In the genomic region with DNA sequence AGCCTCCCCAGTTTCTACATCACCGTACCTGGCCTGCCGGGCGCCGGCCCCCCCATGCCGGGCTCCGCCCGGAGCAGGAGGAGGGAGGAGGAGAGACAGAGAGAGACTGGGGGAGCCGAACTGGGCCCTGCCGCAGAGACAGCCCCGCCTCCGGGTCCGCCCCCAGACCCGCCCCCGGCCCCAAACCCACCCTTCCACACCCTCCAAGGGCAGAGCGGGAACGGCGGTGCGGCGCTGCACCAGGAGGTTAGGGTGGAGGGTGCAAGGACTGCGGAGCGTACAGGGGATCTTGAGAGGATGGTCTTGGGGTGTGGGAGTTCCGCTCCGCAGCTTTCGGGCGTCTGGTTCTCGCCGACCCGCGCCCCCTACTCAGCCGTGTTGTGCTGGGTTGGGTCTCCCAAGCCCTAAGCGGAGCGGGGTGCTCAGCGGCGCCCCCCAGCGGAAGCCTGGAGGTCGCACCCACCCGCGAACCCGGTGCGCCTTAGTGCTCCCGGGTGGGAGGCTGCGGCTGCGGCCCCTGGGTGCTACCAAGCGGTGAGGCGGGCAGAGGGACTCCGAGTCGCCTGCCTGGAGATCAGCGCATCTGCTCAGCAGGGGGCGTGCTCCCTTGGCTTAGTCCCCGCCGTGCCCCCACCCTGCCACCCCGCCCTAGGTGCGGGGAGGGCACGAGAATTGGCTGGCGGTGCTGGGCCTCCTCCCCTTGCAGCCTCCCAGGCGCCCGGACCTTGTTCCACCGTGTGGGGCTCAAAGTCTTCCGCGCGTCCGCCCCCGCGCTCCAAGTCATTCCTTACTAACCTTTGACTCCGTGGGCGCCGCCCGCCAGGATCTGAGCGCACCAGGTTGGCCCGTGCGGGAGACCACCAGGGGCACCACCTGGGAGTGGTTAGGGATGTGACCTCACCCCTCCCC, we compare ENCODE assay signal across 8 mouse cellular contexts. TPM values are rescaled to one million over a fixed set of nuclear protein-coding genes. Genes with fewer than 3 reads are reported as not detected.
DNase-seq lines count a peak whose midpoint lies in the region; ATAC-seq lines count a peak whose summit lies in the region.

A gene (minus strand): TSS at position 585 of the 909 bp plus-strand sequence.

- H3K27ac ChIP-seq in hindbrain, embryonic 12.5 days, result peak within 1 kb of the TSS; percentile 86

- peak; percentile 88 for DNase-seq in NIH3T3 (ENCODE audit: low read depth)
- peak; percentile 88 for DNase-seq in cerebellum, adult 8-10 months
- peak; percentile 62 for DNase-seq in left cerebral cortex, adult 11 months (ENCODE audit: low spot score)
- DNase-seq in lung, postnatal 4 days, result peak; percentile 84 to 85
- DNase-seq in retina, postnatal 7 days (ENCODE audit: low read depth, low spot score), result peak; percentile 59
- peak; percentile 79 for DNase-seq in urinary bladder, adult 2 months (ENCODE audit: low spot score)

- under 1% methylated on average over 61 of the region's 71 CpGs for WGBS in hindbrain, embryonic 12.5 days

- peak within 1 kb of the TSS; percentile 78 for H3K4me3 ChIP-seq in hindbrain, embryonic 12.5 days

- peaks cover 13% of the 10 kb centered on the region for H3K36me3 ChIP-seq in hindbrain, embryonic 12.5 days

- H3K27me3 ChIP-seq in hindbrain, embryonic 12.5 days, result no peaks in the 10 kb centered on the region

- ATAC-seq in frontal cortex, adult (ENCODE audit: low TSS enrichment), result peak; percentile 29
- ATAC-seq in hindbrain, embryonic 12.5 days (ENCODE audit: low FRiP score), result peak; percentile 86

- H3K4me1 ChIP-seq in hindbrain, embryonic 12.5 days, result peaks cover 41% of the 10 kb centered on the region

- no peaks in the 10 kb centered on the region for H3K9me3 ChIP-seq in hindbrain, embryonic 12.5 days (replicated peaks)

- peak within 1 kb of the TSS; percentile 91 for H3K4me2 ChIP-seq in hindbrain, embryonic 12.5 days (replicated peaks)

- H3K9ac ChIP-seq in hindbrain, embryonic 12.5 days, result peak within 1 kb of the TSS; percentile 93

RNA-seq across cellular contexts. Expression of the gene that starts here (rescaled TPM):
- 20.9 and 22.2 TPM in 2 replicates for polyA plus RNA-seq in hindbrain, embryonic 12.5 days (2016; fragmentation: Nextera tagmentation; extraction: Ambion mirVana)
- polyA plus RNA-seq in urinary bladder, adult 2 months (2012; rRNA removed), result 6.7 and 7.6 TPM in 2 replicates

Comparison
In these comparisons a context has a peak if more than half of its experiments do, and no peak if none do; other contexts are left out.
1. Peak in every context shown above with its lines: DNase-seq, ATAC-seq, H3K4me3 ChIP-seq and H3K27ac ChIP-seq.